Mouse (Mus musculus) liver, postnatal 0 days (tissue): ENCODE measurements around the gene Cnot6.

Experiments
- CTCF ChIP-seq: sonication (generic); IDR thresholded peaks from 2 replicates; pipeline ENCODE4 v1.5.1; 2016; ENCODE audit warnings: antibody characterized with exemption, low read depth
- EP300 ChIP-seq: IDR thresholded peaks from 2 replicates; pipeline ENCODE4 v1.6.1; 2016; ENCODE audit warnings: antibody characterized with exemption, low read depth, mild to moderate bottlenecking

GRCm38 (mm10) chr11:49704804-49705203 is 7.7 kb downstream of the Cnot6 start:
- TF ChIP-seq EP300 (no peak), CTCF (no peak)
